Mouse (Mus musculus): ENCODE data around the gene Rab11b. TPM values are rescaled to one million over a fixed set of nuclear protein-coding genes. Genes with fewer than 3 reads are reported as not detected.

Rab11b gene
- polyA plus RNA-seq, 1 experiment: 126 TPM

DNA sequence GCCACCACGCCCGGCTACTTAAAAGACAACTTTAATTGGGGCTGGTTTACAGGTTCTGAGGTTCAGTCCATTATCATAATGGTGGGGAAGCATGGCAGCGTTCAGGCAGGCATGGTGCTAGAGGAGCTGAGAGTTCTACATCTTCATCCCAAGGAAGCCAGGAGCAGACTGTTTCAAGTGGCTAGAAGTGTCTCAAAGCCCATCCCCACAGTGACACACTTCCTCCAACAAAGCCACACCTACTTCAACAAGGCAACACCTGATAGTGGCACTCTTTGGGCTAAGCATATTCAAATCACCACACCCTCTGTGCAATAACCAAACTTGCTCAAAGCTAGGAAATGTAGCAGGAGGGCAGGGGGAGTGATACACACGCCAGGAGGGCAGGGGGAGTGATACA lies 43.9 kb upstream of the Rab11b start:
- no peak overlapping the region for H3K4me3 ChIP-seq
- no peak for TF ChIP-seq TCF12 (IDR thresholded peaks at IDR 0.05; ENCODE audit: insufficient read depth, poor library complexity, severe bottlenecking)
- TF ChIP-seq USF1 (IDR thresholded peaks at IDR 0.05; ENCODE audit: low read depth): no peak
- TF ChIP-seq TCF3 (IDR thresholded peaks at IDR 0.05; ENCODE audit: insufficient read length, low read depth): no peak
- TF ChIP-seq SRF (IDR thresholded peaks at IDR 0.05; ENCODE audit: control insufficient read depth, insufficient read length, low read depth): no peak
- TF ChIP-seq MYOG (IDR thresholded peaks at IDR 0.05; ENCODE audit: control insufficient read depth in 1 of 3, insufficient read depth in 1 of 3, insufficient read length in 2 of 3, low read depth in 2 of 3): no peak
- no peak for TF ChIP-seq MYOD1 (IDR thresholded peaks at IDR 0.05; ENCODE audit: control insufficient read depth in 1 of 3, insufficient read length in 2 of 3, low read depth in 2 of 3)
- no peak for TF ChIP-seq CEBPB (IDR thresholded peaks at IDR 0.05; ENCODE audit: insufficient read depth, poor library complexity, severe bottlenecking)
- TF ChIP-seq E2F4 (IDR thresholded peaks at IDR 0.05; ENCODE audit: insufficient read depth): no peak
- no peak for TF ChIP-seq POLR2A (IDR thresholded peaks at IDR 0.05; ENCODE audit: insufficient read length, low read depth)
- TF ChIP-seq MAX (IDR thresholded peaks at IDR 0.05; ENCODE audit: low read depth): no peak
- TF ChIP-seq REST (IDR thresholded peaks at IDR 0.05; ENCODE audit: insufficient read depth, insufficient read length): no peak
- TF ChIP-seq POLR2AphosphoS2 (IDR thresholded peaks at IDR 0.05; ENCODE audit: insufficient read length, low read depth): no peak
- H3ac ChIP-seq (ENCODE audit: control insufficient read depth, insufficient read length): no peak overlapping the region
- H3K4me2 ChIP-seq (ENCODE audit: low read depth): no peak overlapping the region
- no peaks in the 10 kb centered on the region for H3K79me2 ChIP-seq (ENCODE audit: control insufficient read depth, insufficient read depth)
- no peaks in the 10 kb centered on the region for H3K36me3 ChIP-seq (ENCODE audit: control insufficient read depth, insufficient read depth)
- no peaks in the 10 kb centered on the region for H3K27me3 ChIP-seq (ENCODE audit: control insufficient read depth, insufficient read depth, insufficient read length)

DNA sequence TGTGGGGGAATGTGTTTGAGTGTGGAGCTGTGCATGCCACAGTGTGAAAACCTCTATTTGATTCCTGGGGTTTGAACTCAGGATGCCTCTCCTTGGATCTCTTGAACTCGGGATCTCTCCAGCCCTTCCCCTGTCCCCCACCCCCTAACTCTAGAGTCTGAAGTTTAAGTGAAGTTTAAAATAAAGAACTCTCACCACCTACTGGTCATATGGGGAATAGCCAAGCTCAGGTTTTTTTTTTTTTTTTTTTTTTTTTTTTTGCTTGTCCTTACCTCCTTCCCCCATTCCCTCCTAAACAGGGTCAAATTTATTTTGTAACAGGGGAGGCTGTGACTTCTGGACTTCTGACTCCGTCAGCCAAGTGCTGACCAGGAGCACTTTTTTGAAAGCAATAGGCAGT lies 41.9 kb upstream of the Rab11b start:
- no peaks in the 10 kb centered on the region for H3K27me3 ChIP-seq (ENCODE audit: control insufficient read depth, insufficient read depth, insufficient read length)

DNA sequence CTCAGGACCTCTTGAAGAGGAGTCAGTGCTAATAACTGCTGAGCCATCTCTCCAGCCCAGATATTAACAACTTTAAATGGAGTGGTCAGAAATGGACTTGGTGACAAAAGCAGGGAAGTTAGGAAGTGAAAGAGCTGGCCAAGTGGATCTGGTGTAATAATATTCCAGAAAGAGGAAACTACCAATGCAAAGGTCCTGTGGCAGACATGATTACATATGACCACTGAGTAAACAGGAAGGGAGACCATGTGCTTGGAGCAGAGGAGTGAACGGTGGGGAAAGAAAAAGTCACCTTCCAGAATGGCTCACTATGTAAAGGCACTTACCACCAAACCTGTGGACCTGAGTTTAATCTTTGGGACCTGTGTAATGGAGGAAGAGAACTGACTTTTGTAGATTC lies 38.9 kb upstream of the Rab11b start:
- no peaks in the 10 kb centered on the region for H3K79me2 ChIP-seq (ENCODE audit: control insufficient read depth, insufficient read depth)
- H3K4me3 ChIP-seq: no peak overlapping the region
- H3K27me3 ChIP-seq (ENCODE audit: control insufficient read depth, insufficient read depth, insufficient read length): no peaks in the 10 kb centered on the region
- H3K4me2 ChIP-seq (ENCODE audit: low read depth): no peak overlapping the region
- no peaks in the 10 kb centered on the region for H3K36me3 ChIP-seq (ENCODE audit: control insufficient read depth, insufficient read depth)
- no peak overlapping the region for H3ac ChIP-seq (ENCODE audit: control insufficient read depth, insufficient read length)
- TF ChIP-seq POLR2A (IDR thresholded peaks at IDR 0.05; ENCODE audit: insufficient read length, low read depth): no peak
- no peak for TF ChIP-seq POLR2AphosphoS2 (IDR thresholded peaks at IDR 0.05; ENCODE audit: insufficient read length, low read depth)
- TF ChIP-seq CEBPB (IDR thresholded peaks at IDR 0.05; ENCODE audit: insufficient read depth, poor library complexity, severe bottlenecking): no peak
- no peak for TF ChIP-seq SRF (IDR thresholded peaks at IDR 0.05; ENCODE audit: control insufficient read depth, insufficient read length, low read depth)
- TF ChIP-seq E2F4 (IDR thresholded peaks at IDR 0.05; ENCODE audit: insufficient read depth): no peak
- TF ChIP-seq TCF12 (IDR thresholded peaks at IDR 0.05; ENCODE audit: insufficient read depth, poor library complexity, severe bottlenecking): no peak
- no peak for TF ChIP-seq USF1 (IDR thresholded peaks at IDR 0.05; ENCODE audit: low read depth)
- no peak for TF ChIP-seq TCF3 (IDR thresholded peaks at IDR 0.05; ENCODE audit: insufficient read length, low read depth)
- TF ChIP-seq MYOG (IDR thresholded peaks at IDR 0.05; ENCODE audit: control insufficient read depth in 1 of 3, insufficient read depth in 1 of 3, insufficient read length in 2 of 3, low read depth in 2 of 3): no peak
- no peak for TF ChIP-seq MAX (IDR thresholded peaks at IDR 0.05; ENCODE audit: low read depth)
- TF ChIP-seq MYOD1 (IDR thresholded peaks at IDR 0.05; ENCODE audit: control insufficient read depth in 1 of 3, insufficient read length in 2 of 3, low read depth in 2 of 3): no peak
- TF ChIP-seq REST (IDR thresholded peaks at IDR 0.05; ENCODE audit: insufficient read depth, insufficient read length): no peak

More for the DNA sequence above, 41.9 kb upstream of the Rab11b start:
- H3K36me3 ChIP-seq (ENCODE audit: control insufficient read depth, insufficient read depth): no peaks in the 10 kb centered on the region
- H3ac ChIP-seq (ENCODE audit: control insufficient read depth, insufficient read length): no peak overlapping the region
- no peak overlapping the region for H3K4me3 ChIP-seq
- H3K4me2 ChIP-seq (ENCODE audit: low read depth): no peak overlapping the region
- TF ChIP-seq USF1 (IDR thresholded peaks at IDR 0.05; ENCODE audit: low read depth) (no peak), POLR2AphosphoS2 (IDR thresholded peaks at IDR 0.05; ENCODE audit: insufficient read length, low read depth) (no peak), TCF12 (IDR thresholded peaks at IDR 0.05; ENCODE audit: insufficient read depth, poor library complexity, severe bottlenecking) (no peak), TCF3 (IDR thresholded peaks at IDR 0.05; ENCODE audit: insufficient read length, low read depth) (no peak), MAX (IDR thresholded peaks at IDR 0.05; ENCODE audit: low read depth) (no peak), CEBPB (IDR thresholded peaks at IDR 0.05; ENCODE audit: insufficient read depth, poor library complexity, severe bottlenecking) (no peak), SRF (IDR thresholded peaks at IDR 0.05; ENCODE audit: control insufficient read depth, insufficient read length, low read depth) (no peak), REST (IDR thresholded peaks at IDR 0.05; ENCODE audit: insufficient read depth, insufficient read length) (no peak), MYOG (IDR thresholded peaks at IDR 0.05; ENCODE audit: control insufficient read depth in 1 of 3, insufficient read depth in 1 of 3, insufficient read length in 2 of 3, low read depth in 2 of 3) (no peak), E2F4 (IDR thresholded peaks at IDR 0.05; ENCODE audit: insufficient read depth) (no peak), MYOD1 (IDR thresholded peaks at IDR 0.05; ENCODE audit: control insufficient read depth in 1 of 3, insufficient read length in 2 of 3, low read depth in 2 of 3) (no peak), POLR2A (IDR thresholded peaks at IDR 0.05; ENCODE audit: insufficient read length, low read depth) (no peak)
- no peaks in the 10 kb centered on the region for H3K79me2 ChIP-seq (ENCODE audit: control insufficient read depth, insufficient read depth)

DNA sequence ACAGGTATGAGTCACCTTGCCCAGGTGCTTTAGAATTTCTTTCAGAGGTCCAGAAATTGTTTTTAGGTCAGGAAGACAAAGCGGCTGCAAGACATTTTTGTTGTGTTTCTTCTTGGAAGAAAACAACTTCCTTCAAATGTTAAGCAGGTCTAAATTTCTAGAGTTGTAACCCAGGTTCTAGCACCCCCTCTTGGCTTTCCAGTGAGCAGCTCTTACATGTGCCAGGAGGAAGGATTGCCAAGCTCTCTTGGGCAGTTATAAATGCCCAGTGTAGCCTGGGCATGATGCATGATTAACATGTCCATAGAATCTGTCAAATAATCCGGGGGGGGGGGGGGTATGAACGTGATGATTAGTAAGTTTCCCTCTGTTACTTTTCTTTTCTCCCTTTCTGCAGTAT lies 38.0 kb upstream of the Rab11b start:
- Histone ChIP-seq H3K4me3 (no peak overlapping the region), H3K79me2 (ENCODE audit: control insufficient read depth, insufficient read depth) (no peaks in the 10 kb centered on the region), H3K4me2 (ENCODE audit: low read depth) (no peak overlapping the region), H3ac (ENCODE audit: control insufficient read depth, insufficient read length) (no peak overlapping the region), H3K27me3 (ENCODE audit: control insufficient read depth, insufficient read depth, insufficient read length) (no peaks in the 10 kb centered on the region), H3K36me3 (ENCODE audit: control insufficient read depth, insufficient read depth) (no peaks in the 10 kb centered on the region)
- TF ChIP-seq TCF12 (IDR thresholded peaks at IDR 0.05; ENCODE audit: insufficient read depth, poor library complexity, severe bottlenecking) (no peak), MAX (IDR thresholded peaks at IDR 0.05; ENCODE audit: low read depth) (no peak), USF1 (IDR thresholded peaks at IDR 0.05; ENCODE audit: low read depth) (no peak), MYOD1 (IDR thresholded peaks at IDR 0.05; ENCODE audit: control insufficient read depth in 1 of 3, insufficient read length in 2 of 3, low read depth in 2 of 3) (no peak), POLR2AphosphoS2 (IDR thresholded peaks at IDR 0.05; ENCODE audit: insufficient read length, low read depth) (no peak), TCF3 (IDR thresholded peaks at IDR 0.05; ENCODE audit: insufficient read length, low read depth) (no peak)

DNA sequence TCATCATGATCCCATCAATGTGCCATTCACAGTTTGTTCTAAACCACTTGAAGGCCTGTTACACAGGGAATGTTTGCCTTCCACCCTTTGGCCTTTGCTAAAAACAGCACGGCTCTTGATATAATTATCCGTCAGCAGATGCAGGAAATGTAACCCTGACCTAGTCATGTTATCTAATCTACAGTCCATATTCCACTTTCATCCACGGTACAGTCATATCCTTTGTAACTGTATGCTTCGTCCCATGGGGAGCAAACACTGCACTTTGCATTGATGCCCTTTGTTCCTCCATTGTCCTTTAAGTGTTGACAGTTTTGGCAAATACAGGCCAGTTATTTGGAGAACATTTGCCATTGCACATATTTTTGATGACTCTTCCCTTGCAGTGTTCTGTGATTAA lies 28.4 kb upstream of the Rab11b start:
- Histone ChIP-seq H3K36me3 (ENCODE audit: control insufficient read depth, insufficient read depth) (no peaks in the 10 kb centered on the region), H3K79me2 (ENCODE audit: control insufficient read depth, insufficient read depth) (no peaks in the 10 kb centered on the region), H3K27me3 (ENCODE audit: control insufficient read depth, insufficient read depth, insufficient read length) (no peaks in the 10 kb centered on the region), H3K4me3 (no peak overlapping the region), H3K4me2 (ENCODE audit: low read depth) (peak overlapping the region; percentile 19), H3ac (ENCODE audit: control insufficient read depth, insufficient read length) (no peak overlapping the region)
- TF ChIP-seq USF1 (IDR thresholded peaks at IDR 0.05; ENCODE audit: low read depth) (no peak), CEBPB (IDR thresholded peaks at IDR 0.05; ENCODE audit: insufficient read depth, poor library complexity, severe bottlenecking) (no peak), TCF3 (IDR thresholded peaks at IDR 0.05; ENCODE audit: insufficient read length, low read depth) (no peak), E2F4 (IDR thresholded peaks at IDR 0.05; ENCODE audit: insufficient read depth) (no peak), MAX (IDR thresholded peaks at IDR 0.05; ENCODE audit: low read depth) (no peak), SRF (IDR thresholded peaks at IDR 0.05; ENCODE audit: control insufficient read depth, insufficient read length, low read depth) (no peak), MYOG (IDR thresholded peaks at IDR 0.05; ENCODE audit: control insufficient read depth in 1 of 3, insufficient read depth in 1 of 3, insufficient read length in 2 of 3, low read depth in 2 of 3) (no peak), POLR2A (IDR thresholded peaks at IDR 0.05; ENCODE audit: insufficient read length, low read depth) (no peak), REST (IDR thresholded peaks at IDR 0.05; ENCODE audit: insufficient read depth, insufficient read length) (no peak), MYOD1 (IDR thresholded peaks at IDR 0.05; ENCODE audit: control insufficient read depth in 1 of 3, insufficient read length in 2 of 3, low read depth in 2 of 3) (no peak), TCF12 (IDR thresholded peaks at IDR 0.05; ENCODE audit: insufficient read depth, poor library complexity, severe bottlenecking) (no peak), POLR2AphosphoS2 (IDR thresholded peaks at IDR 0.05; ENCODE audit: insufficient read length, low read depth) (no peak)
